Mouse (Mus musculus) limb, embryonic 10.5 days (tissue): ENCODE data around the gene Ccdc134. TPM values are rescaled to one million over a fixed set of nuclear protein-coding genes. Genes with fewer than 3 reads are reported as not detected.

ENCODE experiments used
- DNase-seq: peaks from one replicate; pipeline ENCODE4 v3.0.0-alpha.2; 2017; ENCODE audit warnings: low spot score
- H3K27ac ChIP-seq: fragments of 300-500 bp; sonication (generic); 2 replicates; pipeline ENCODE4 v1.5.1; 2016; ENCODE audit warnings: mild to moderate bottlenecking
- H3K27me3 ChIP-seq: fragments of 300-500 bp; sonication (generic); 2 replicates; pipeline ENCODE4 v1.6.1; 2016; ENCODE audit warnings: low read depth, mild to moderate bottlenecking; ENCODE audit not compliant: poor library complexity, severe bottlenecking
- H3K36me3 ChIP-seq: fragments of 300-500 bp; sonication (generic); 2 replicates; pipeline ENCODE4 v1.6.1; 2016; ENCODE audit warnings: mild to moderate bottlenecking, moderate library complexity
- H3K4me1 ChIP-seq: fragments of 300-500 bp; sonication (generic); 2 replicates; pipeline ENCODE4 v1.6.1; 2016
- H3K4me3 ChIP-seq: fragments of 300-500 bp; sonication (generic); 2 replicates; pipeline ENCODE4 v1.5.1; 2016; ENCODE audit warnings: mild to moderate bottlenecking, moderate library complexity
- H3K9me3 ChIP-seq: fragments of 300-500 bp; sonication (generic); replicated peaks from 2 replicates; pipeline ENCODE4 v1.6.1; 2016; ENCODE audit warnings: mild to moderate bottlenecking
- WGBS: fragments of 180-500 bp; shearing (Covaris S2); methylation state at CpG from one replicate; pipeline ENCODE4 v1.1.7; 2016; 5-methylcytosine and 5-hydroxymethylcytosine counted together
- polyA plus RNA-seq: library from polyadenylated mRNA; unstranded; fragments of >200 nt; fragmentation: Nextera tagmentation; extraction: Ambion mirVana; gene quantifications from 2 replicates; pipeline ENCODE4 v1.2.1, GENCODE M21; 2016

The Ccdc134 gene
- polyA plus RNA-seq, 1 experiment from 2014 or later: 22.8 TPM

- H3K27ac ChIP-seq: no peak overlapping the region
- H3K4me3 ChIP-seq: no peak overlapping the region
- peaks cover 55% of the 10 kb centered on the region for H3K36me3 ChIP-seq
- H3K4me1 ChIP-seq: no peaks in the 10 kb centered on the region
- H3K27me3 ChIP-seq: no peaks in the 10 kb centered on the region
- peak; percentile 47 for DNase-seq
- H3K9me3 ChIP-seq: no peaks in the 10 kb centered on the region
- 69% methylated on average over 4 of the region's 4 CpGs for WGBS
Observed at GRCm38 (mm10) chr15:82138565-82138964, 10.8 kb downstream of the Ccdc134 start.

- Histone ChIP-seq H3K9me3 (no peaks in the 10 kb centered on the region), H3K27me3 (no peaks in the 10 kb centered on the region), H3K36me3 (peaks cover 51% of the 10 kb centered on the region), H3K27ac (no peak overlapping the region), H3K4me3 (no peak overlapping the region), H3K4me1 (no peaks in the 10 kb centered on the region)
- 92% methylated on average over 8 of the region's 8 CpGs for WGBS
- DNase-seq: no peak
Observed at GRCm38 (mm10) chr15:82139196-82139595, 11.5 kb downstream of the Ccdc134 start.

GRCm38 (mm10) chr15:82140355-82140754 lies 12.6 kb downstream of the Ccdc134 start:
- H3K4me1 ChIP-seq: peaks cover 5% of the 10 kb centered on the region
- no peaks in the 10 kb centered on the region for H3K9me3 ChIP-seq
- 84% methylated on average over 3 of the region's 3 CpGs for WGBS
- H3K27ac ChIP-seq: peak overlapping the region; percentile 17; the same call in 1 of the 2 replicates
- no peaks in the 10 kb centered on the region for H3K27me3 ChIP-seq
- no peak for DNase-seq
- H3K4me3 ChIP-seq: no peak overlapping the region
- peaks cover 46% of the 10 kb centered on the region for H3K36me3 ChIP-seq

GRCm38 (mm10) chr15:82144157-82144556 lies 16.4 kb downstream of the Ccdc134 start:
- no peak overlapping the region for H3K4me3 ChIP-seq
- peak overlapping the region; percentile 96 for H3K27ac ChIP-seq
- peaks cover 28% of the 10 kb centered on the region for H3K36me3 ChIP-seq
- no peaks in the 10 kb centered on the region for H3K9me3 ChIP-seq
- no peak for DNase-seq
- H3K4me1 ChIP-seq: peaks cover 31% of the 10 kb centered on the region
- H3K27me3 ChIP-seq: no peaks in the 10 kb centered on the region
- WGBS: 86% methylated on average over 5 of the region's 5 CpGs

- no peak overlapping the region for H3K4me3 ChIP-seq
- peaks cover 34% of the 10 kb centered on the region for H3K4me1 ChIP-seq
- peaks cover 25% of the 10 kb centered on the region for H3K36me3 ChIP-seq
- H3K27ac ChIP-seq: peak overlapping the region; percentile 96
- DNase-seq: no peak
- 80% methylated on average over 2 of the region's 2 CpGs for WGBS
- H3K27me3 ChIP-seq: no peaks in the 10 kb centered on the region
- H3K9me3 ChIP-seq: no peaks in the 10 kb centered on the region
Observed at GRCm38 (mm10) chr15:82145408-82145807, 17.7 kb downstream of the Ccdc134 start.

- no peak for DNase-seq
- Histone ChIP-seq H3K27ac (peak overlapping the region; percentile 96), H3K9me3 (no peaks in the 10 kb centered on the region), H3K36me3 (peaks cover 23% of the 10 kb centered on the region), H3K4me3 (peak overlapping the region; percentile 74), H3K4me1 (peaks cover 34% of the 10 kb centered on the region), H3K27me3 (no peaks in the 10 kb centered on the region)
- 20% methylated on average over 11 of the region's 11 CpGs for WGBS
Observed at GRCm38 (mm10) chr15:82145851-82146769, 18.4 kb downstream of the Ccdc134 start.

- H3K27me3 ChIP-seq: no peaks in the 10 kb centered on the region
- no peaks in the 10 kb centered on the region for H3K9me3 ChIP-seq
- peak within 1 kb of the TSS; percentile 96 for H3K27ac ChIP-seq
- H3K4me1 ChIP-seq: peaks cover 34% of the 10 kb centered on the region
- peak; percentile 99 for DNase-seq
- peak within 1 kb of the TSS; percentile 74 for H3K4me3 ChIP-seq
- under 1% methylated on average over 79 of the region's 79 CpGs for WGBS
- H3K36me3 ChIP-seq: peaks cover 21% of the 10 kb centered on the region
Observed at GRCm38 (mm10) chr15:82146770-82147610, 19.3 kb downstream of the Ccdc134 start, which contains the start of gene Srebf2. Gene Srebf2 (plus strand): TSS chr15:82147181.

- Histone ChIP-seq H3K36me3 (peaks cover 24% of the 10 kb centered on the region), H3K9me3 (no peaks in the 10 kb centered on the region), H3K4me3 (peak overlapping the region; percentile 74), H3K27ac (peak overlapping the region; percentile 96), H3K4me1 (peaks cover 38% of the 10 kb centered on the region), H3K27me3 (no peaks in the 10 kb centered on the region)
- WGBS: under 1% methylated on average over 50 of the region's 50 CpGs
- peak; percentile 82 for DNase-seq
Observed at GRCm38 (mm10) chr15:82147611-82148111, 19.9 kb downstream of the Ccdc134 start.

GRCm38 (mm10) chr15:82148510-82148911 lies 20.8 kb downstream of the Ccdc134 start:
- Histone ChIP-seq H3K4me3 (peak overlapping the region; percentile 74), H3K4me1 (peaks cover 38% of the 10 kb centered on the region), H3K36me3 (peaks cover 29% of the 10 kb centered on the region), H3K27me3 (no peaks in the 10 kb centered on the region), H3K27ac (peak overlapping the region; percentile 96), H3K9me3 (no peaks in the 10 kb centered on the region)
- DNase-seq: no peak
- WGBS: 31% methylated on average over 9 of the region's 9 CpGs

- no peak for DNase-seq
- no peaks in the 10 kb centered on the region for H3K9me3 ChIP-seq
- no peaks in the 10 kb centered on the region for H3K27me3 ChIP-seq
- H3K27ac ChIP-seq: no peak overlapping the region
- no peak overlapping the region for H3K4me3 ChIP-seq
- H3K36me3 ChIP-seq: peaks cover 42% of the 10 kb centered on the region
- peaks cover 36% of the 10 kb centered on the region for H3K4me1 ChIP-seq
Observed at GRCm38 (mm10) chr15:82150042-82150441, 22.3 kb downstream of the Ccdc134 start.

GRCm38 (mm10) chr15:82151176-82151575 lies 23.5 kb downstream of the Ccdc134 start:
- DNase-seq: no peak
- Histone ChIP-seq H3K27ac (no peak overlapping the region), H3K36me3 (peaks cover 53% of the 10 kb centered on the region), H3K4me1 (peaks cover 25% of the 10 kb centered on the region), H3K27me3 (no peaks in the 10 kb centered on the region), H3K9me3 (no peaks in the 10 kb centered on the region), H3K4me3 (no peak overlapping the region)
- WGBS: 97% methylated on average over 4 of the region's 4 CpGs

- no peaks in the 10 kb centered on the region for H3K9me3 ChIP-seq
- H3K27me3 ChIP-seq: no peaks in the 10 kb centered on the region
- 0 out of 2 replicates have a peak overlapping the region, but pooled peaks have one; percentile 25 for H3K27ac ChIP-seq
- H3K4me3 ChIP-seq: no peak overlapping the region
- 86% methylated on average over 12 of the region's 12 CpGs for WGBS
- peaks cover 62% of the 10 kb centered on the region for H3K36me3 ChIP-seq
- H3K4me1 ChIP-seq: peaks cover 25% of the 10 kb centered on the region
- no peak for DNase-seq
Observed at GRCm38 (mm10) chr15:82152022-82152421, 24.3 kb downstream of the Ccdc134 start.
